Mouse (Mus musculus): Measurements from ENCODE around the gene Gpatch11. TPM values are rescaled to one million over a fixed set of nuclear protein-coding genes. Genes with fewer than 3 reads are reported as not detected.

Gene Gpatch11
- polyA plus RNA-seq, 1 experiment: 18.8 TPM

GRCm38 (mm10) chr17:78797222-78797621 lies 38.1 kb upstream of the Gpatch11 start:
- H3K27ac ChIP-seq (ENCODE audit: control insufficient read depth, insufficient read depth, low read length): no peak overlapping the region
- 93% methylated on average over 1 of the region's 1 CpGs for WGBS
- peaks cover 70% of the 10 kb centered on the region for H3K36me3 ChIP-seq (ENCODE audit: control insufficient read depth, insufficient read depth, low read length)
- no peaks in the 10 kb centered on the region for H3K27me3 ChIP-seq (ENCODE audit: control insufficient read depth, insufficient read depth, low read length)
- TF ChIP-seq POLR2A (IDR thresholded peaks at IDR 0.05; ENCODE audit: control insufficient read depth, extremely low read depth, insufficient read depth, low read length, poor library complexity): no peak
- no peak for TF ChIP-seq CTCF (IDR thresholded peaks at IDR 0.05; ENCODE audit: borderline replicate concordance, control insufficient read depth, extremely low read depth, insufficient read depth, low read length, poor library complexity)
- H3K4me1 ChIP-seq (replicated peaks; ENCODE audit: control insufficient read depth, insufficient read depth, low read length): no peaks in the 10 kb centered on the region
- no peak overlapping the region for H3K4me3 ChIP-seq (ENCODE audit: control insufficient read depth, insufficient read depth, low read length)
- DNase-seq: no peak

- H3K27ac ChIP-seq (ENCODE audit: control insufficient read depth, insufficient read depth, low read length): no peak overlapping the region
- H3K36me3 ChIP-seq (ENCODE audit: control insufficient read depth, insufficient read depth, low read length): peaks cover 55% of the 10 kb centered on the region
- no peak for TF ChIP-seq POLR2A (IDR thresholded peaks at IDR 0.05; ENCODE audit: control insufficient read depth, extremely low read depth, insufficient read depth, low read length, poor library complexity)
- no peak for TF ChIP-seq CTCF (IDR thresholded peaks at IDR 0.05; ENCODE audit: borderline replicate concordance, control insufficient read depth, extremely low read depth, insufficient read depth, low read length, poor library complexity)
- DNase-seq: peak; percentile 11
- H3K4me1 ChIP-seq (replicated peaks; ENCODE audit: control insufficient read depth, insufficient read depth, low read length): no peaks in the 10 kb centered on the region
- H3K27me3 ChIP-seq (ENCODE audit: control insufficient read depth, insufficient read depth, low read length): no peaks in the 10 kb centered on the region
- no peak overlapping the region for H3K4me3 ChIP-seq (ENCODE audit: control insufficient read depth, insufficient read depth, low read length)
Observed at GRCm38 (mm10) chr17:78809019-78809418, 26.3 kb upstream of the Gpatch11 start.

- no peak for TF ChIP-seq POLR2A (IDR thresholded peaks at IDR 0.05; ENCODE audit: control insufficient read depth, extremely low read depth, insufficient read depth, low read length, poor library complexity)
- TF ChIP-seq CTCF (IDR thresholded peaks at IDR 0.05; ENCODE audit: borderline replicate concordance, control insufficient read depth, extremely low read depth, insufficient read depth, low read length, poor library complexity): no peak
- Histone ChIP-seq H3K4me3 (ENCODE audit: control insufficient read depth, insufficient read depth, low read length) (no peak overlapping the region), H3K4me1 (replicated peaks; ENCODE audit: control insufficient read depth, insufficient read depth, low read length) (no peaks in the 10 kb centered on the region), H3K27me3 (ENCODE audit: control insufficient read depth, insufficient read depth, low read length) (no peaks in the 10 kb centered on the region), H3K27ac (ENCODE audit: control insufficient read depth, insufficient read depth, low read length) (no peak overlapping the region), H3K36me3 (ENCODE audit: control insufficient read depth, insufficient read depth, low read length) (peaks cover 60% of the 10 kb centered on the region)
- DNase-seq: no peak
- WGBS: 98% methylated on average over 3 of the region's 3 CpGs
Observed at GRCm38 (mm10) chr17:78809582-78809981, 25.8 kb upstream of the Gpatch11 start.

- TF ChIP-seq CTCF (IDR thresholded peaks at IDR 0.05; ENCODE audit: borderline replicate concordance, control insufficient read depth, extremely low read depth, insufficient read depth, low read length, poor library complexity) (no peak), POLR2A (IDR thresholded peaks at IDR 0.05; ENCODE audit: control insufficient read depth, extremely low read depth, insufficient read depth, low read length, poor library complexity) (no peak)
- no peak for DNase-seq
- Histone ChIP-seq H3K36me3 (ENCODE audit: control insufficient read depth, insufficient read depth, low read length) (peaks cover 67% of the 10 kb centered on the region), H3K4me1 (replicated peaks; ENCODE audit: control insufficient read depth, insufficient read depth, low read length) (no peaks in the 10 kb centered on the region), H3K27me3 (ENCODE audit: control insufficient read depth, insufficient read depth, low read length) (no peaks in the 10 kb centered on the region), H3K4me3 (ENCODE audit: control insufficient read depth, insufficient read depth, low read length) (no peak overlapping the region), H3K27ac (ENCODE audit: control insufficient read depth, insufficient read depth, low read length) (no peak overlapping the region)
- 96% methylated on average over 13 of the region's 13 CpGs for WGBS
Observed at GRCm38 (mm10) chr17:78824346-78824745, 11.0 kb upstream of the Gpatch11 start.

GRCm38 (mm10) chr17:78836056-78836455 lies 689 bp downstream of the Gpatch11 start:
- no peak for DNase-seq
- peak overlapping the region; percentile 67 for H3K27ac ChIP-seq (ENCODE audit: control insufficient read depth, insufficient read depth, low read length)
- 14% methylated on average over 2 of the region's 2 CpGs for WGBS
- H3K36me3 ChIP-seq (ENCODE audit: control insufficient read depth, insufficient read depth, low read length): peaks cover 19% of the 10 kb centered on the region
- no peak for TF ChIP-seq CTCF (IDR thresholded peaks at IDR 0.05; ENCODE audit: borderline replicate concordance, control insufficient read depth, extremely low read depth, insufficient read depth, low read length, poor library complexity)
- TF ChIP-seq POLR2A (IDR thresholded peaks at IDR 0.05; ENCODE audit: control insufficient read depth, extremely low read depth, insufficient read depth, low read length, poor library complexity): no peak
- H3K27me3 ChIP-seq (ENCODE audit: control insufficient read depth, insufficient read depth, low read length): no peaks in the 10 kb centered on the region
- H3K4me3 ChIP-seq (ENCODE audit: control insufficient read depth, insufficient read depth, low read length): peak overlapping the region; percentile 86
- no peaks in the 10 kb centered on the region for H3K4me1 ChIP-seq (replicated peaks; ENCODE audit: control insufficient read depth, insufficient read depth, low read length)

GRCm38 (mm10) chr17:78842271-78842928 lies 7.0 kb downstream of the Gpatch11 start:
- Histone ChIP-seq H3K4me3 (ENCODE audit: control insufficient read depth, insufficient read depth, low read length) (no peak overlapping the region), H3K27me3 (ENCODE audit: control insufficient read depth, insufficient read depth, low read length) (no peaks in the 10 kb centered on the region), H3K4me1 (replicated peaks; ENCODE audit: control insufficient read depth, insufficient read depth, low read length) (no peaks in the 10 kb centered on the region), H3K27ac (ENCODE audit: control insufficient read depth, insufficient read depth, low read length) (no peak overlapping the region), H3K36me3 (ENCODE audit: control insufficient read depth, insufficient read depth, low read length) (peaks cover 65% of the 10 kb centered on the region)
- 94% methylated on average over 7 of the region's 7 CpGs for WGBS
- TF ChIP-seq CTCF (IDR thresholded peaks at IDR 0.05; ENCODE audit: borderline replicate concordance, control insufficient read depth, extremely low read depth, insufficient read depth, low read length, poor library complexity) (no peak), POLR2A (IDR thresholded peaks at IDR 0.05; ENCODE audit: control insufficient read depth, extremely low read depth, insufficient read depth, low read length, poor library complexity) (no peak)
- no peak for DNase-seq

GRCm38 (mm10) chr17:78856243-78856642 lies 20.9 kb downstream of the Gpatch11 start:
- Histone ChIP-seq H3K4me1 (replicated peaks; ENCODE audit: control insufficient read depth, insufficient read depth, low read length) (no peaks in the 10 kb centered on the region), H3K36me3 (ENCODE audit: control insufficient read depth, insufficient read depth, low read length) (peaks cover 9% of the 10 kb centered on the region), H3K4me3 (ENCODE audit: control insufficient read depth, insufficient read depth, low read length) (no peak overlapping the region), H3K27ac (ENCODE audit: control insufficient read depth, insufficient read depth, low read length) (no peak overlapping the region), H3K27me3 (ENCODE audit: control insufficient read depth, insufficient read depth, low read length) (no peaks in the 10 kb centered on the region)
- 92% methylated on average over 10 of the region's 10 CpGs for WGBS
- TF ChIP-seq CTCF (IDR thresholded peaks at IDR 0.05; ENCODE audit: borderline replicate concordance, control insufficient read depth, extremely low read depth, insufficient read depth, low read length, poor library complexity) (no peak), POLR2A (IDR thresholded peaks at IDR 0.05; ENCODE audit: control insufficient read depth, extremely low read depth, insufficient read depth, low read length, poor library complexity) (no peak)
- no peak for DNase-seq
